ENCODE assay signal across 30 mouse cellular contexts in the genomic region with DNA sequence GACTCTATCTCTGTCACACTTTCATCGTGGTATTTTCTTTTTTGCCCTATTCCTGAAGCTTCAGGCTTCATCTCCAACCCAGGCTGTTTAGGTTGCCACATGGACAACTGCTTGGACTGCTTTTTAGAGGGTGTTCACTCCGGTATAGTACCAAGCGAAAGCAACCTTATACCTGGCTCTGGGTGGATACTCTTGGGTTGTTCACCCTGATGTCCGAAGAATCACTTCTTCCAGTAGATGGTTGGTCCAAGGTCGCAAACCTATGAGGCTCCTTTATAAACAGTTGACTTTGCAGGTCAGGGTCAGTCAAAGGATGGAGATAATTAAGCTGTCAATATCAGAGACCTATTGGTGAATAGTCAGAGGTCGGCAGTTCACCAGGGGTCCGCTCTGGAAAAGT. TPM values are rescaled to one million over a fixed set of nuclear protein-coding genes. Genes with fewer than 3 reads are reported as not detected.
"Had no signal": no experiment of that assay in that cellular context is flagged by ENCODE, and none has a peak within 500 bp of the region (broad histone marks: within the 10 kb centered on the region; RNA-seq: fewer than 3 reads in every experiment).

A gene (minus strand): TSS at position 101 of the 400 bp plus-strand sequence.

RNA-seq across cellular contexts. Expression of the gene that starts here (rescaled TPM):
- polyA plus RNA-seq: limb, embryonic 10.5 days; limb, embryonic 11.5 days; limb, embryonic 12.5 days; limb, embryonic 13.5 days; limb, embryonic 14.5 days; limb, embryonic 15.5 days; liver, adult 2 months; liver, embryonic 11.5 days; liver, embryonic 12.5 days; liver, embryonic 13.5 days; liver, embryonic 14.5 days; liver, embryonic 15.5 days; liver, embryonic 16.5 days; liver, postnatal 0 days; lung, adult 2 months; lung, embryonic 14.5 days; lung, embryonic 15.5 days; lung, embryonic 16.5 days; lung, postnatal 0 days; macrophage; midbrain, embryonic 10.5 days; midbrain, embryonic 11.5 days; midbrain, embryonic 12.5 days; midbrain, embryonic 13.5 days; midbrain, embryonic 14.5 days; midbrain, embryonic 15.5 days; midbrain, embryonic 16.5 days; midbrain, postnatal 0 days; myocyte; neural tube, embryonic 11.5 days had no signal
